Mouse (Mus musculus) CH12.LX (cell line): ENCODE data around the gene Pcbd2.

Source experiments
- BHLHE40 ChIP-seq: IDR thresholded peaks from 2 replicates; pipeline ENCODE4 v1.6.1; 2011; ENCODE audit warnings: mild to moderate bottlenecking, low read depth, low read length, improper control_type of control experiment
- CTCF ChIP-seq, 2 experiments: IDR thresholded peaks in 1 of 2; conservative IDR thresholded peaks in 1 of 2; 2 replicates each; pipeline ENCODE4 v1.5.1; 2011 to 2012; ENCODE audit warnings: low read depth in 2 of 2, low read length in 2 of 2, improper control_type of control experiment in 1 of 2, inconsistent platforms in 1 of 2, mild to moderate bottlenecking in 1 of 2, moderate library complexity in 1 of 2
- EP300 ChIP-seq: IDR thresholded peaks from 2 replicates; pipeline ENCODE4 v1.6.1; 2011; ENCODE audit warnings: low read length, improper control_type of control experiment
- ETS1 ChIP-seq: conservative IDR thresholded peaks from 2 replicates; pipeline ENCODE4 v1.6.1; 2012; ENCODE audit warnings: low read depth, mild to moderate bottlenecking, inconsistent platforms, low read length, improper control_type of control experiment, moderate library complexity
- HCFC1 ChIP-seq: IDR thresholded peaks from 2 replicates; pipeline ENCODE4 v1.6.1; 2012; ENCODE audit warnings: low read depth, mild to moderate bottlenecking, inconsistent platforms, low read length, improper control_type of control experiment
- MEF2A ChIP-seq: IDR thresholded peaks from 2 replicates; pipeline ENCODE4 v1.6.1; 2014; ENCODE audit warnings: low read depth, mild to moderate bottlenecking, inconsistent platforms, low read length, improper control_type of control experiment, borderline replicate concordance
- RAD21 ChIP-seq: IDR thresholded peaks from 2 replicates; pipeline ENCODE4 v1.6.1; 2011; ENCODE audit warnings: low read depth, mild to moderate bottlenecking, low read length, improper control_type of control experiment, moderate library complexity
- SIN3A ChIP-seq: IDR thresholded peaks from 2 replicates; pipeline ENCODE4 v1.6.1; 2012; ENCODE audit warnings: low read length, improper control_type of control experiment, inconsistent platforms
- TBP ChIP-seq: conservative IDR thresholded peaks from 2 replicates; pipeline ENCODE4 v1.6.1; 2011; ENCODE audit warnings: low read depth, low read length, improper control_type of control experiment
- TCF12 ChIP-seq: IDR thresholded peaks from 2 replicates; pipeline ENCODE4 v1.6.1; 2014; ENCODE audit warnings: low read depth, mild to moderate bottlenecking, inconsistent platforms, low read length, improper control_type of control experiment
- UBTF ChIP-seq: IDR thresholded peaks from 2 replicates; pipeline ENCODE4 v1.6.1; 2012; ENCODE audit warnings: low read depth, mild to moderate bottlenecking, inconsistent platforms, low read length, improper control_type of control experiment, moderate library complexity
- USF1 ChIP-seq: IDR thresholded peaks from 2 replicates; pipeline ENCODE4 v1.6.1; 2014; ENCODE audit warnings: low read depth, mild to moderate bottlenecking, inconsistent platforms, low read length, improper control_type of control experiment
- USF2 ChIP-seq: conservative IDR thresholded peaks from 2 replicates; pipeline ENCODE4 v1.6.1; 2011; ENCODE audit warnings: low read depth, low read length, improper control_type of control experiment
- ZNF384 ChIP-seq: IDR thresholded peaks from 2 replicates; pipeline ENCODE4 v1.6.1; 2012; ENCODE audit warnings: low read depth, low read length, improper control_type of control experiment, inconsistent platforms

DNA sequence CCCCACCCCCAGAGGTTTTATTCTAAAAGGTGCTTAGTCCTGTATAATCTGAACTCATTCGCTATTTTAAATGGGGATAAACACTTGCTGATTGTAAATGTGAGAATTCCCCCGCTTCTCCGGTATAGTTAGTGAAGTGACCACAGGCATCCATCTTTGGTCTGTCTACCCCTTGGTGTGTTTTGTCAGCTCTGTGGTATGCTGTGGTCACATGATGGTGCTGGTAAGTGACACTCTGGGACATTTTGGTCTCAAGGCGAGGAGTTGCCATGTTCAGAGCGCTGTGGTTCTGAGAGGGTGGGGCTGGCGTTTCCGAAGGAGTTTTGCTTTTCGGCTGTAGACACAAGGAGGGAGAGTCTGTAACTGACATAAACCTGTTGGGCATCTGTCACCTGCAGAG is 10.7 kb downstream of the Pcbd2 start:
- TF ChIP-seq UBTF (no peak), SIN3A (no peak), HCFC1 (no peak), BHLHE40 (no peak), CTCF (conservative IDR thresholded peaks at IDR 0.05 in 1 of 2, IDR thresholded peaks at IDR 0.05 in 1 of 2; ENCODE audit: low read depth in 2 of 2, low read length in 2 of 2) (no peak), TCF12 (no peak), TBP (no peak), EP300 (no peak), RAD21 (no peak), ETS1 (no peak), USF1 (no peak), USF2 (no peak), ZNF384 (no peak), MEF2A (no peak)
